Mouse (Mus musculus) testis, adult 2 months (tissue): ENCODE data around the gene Gm45785. TPM values are rescaled to one million over a fixed set of nuclear protein-coding genes. Genes with fewer than 3 reads are reported as not detected.

Experiments
- H3K27ac ChIP-seq: fragments of 200-500 bp; 2 replicates; pipeline ENCODE4 v1.5.1; 2012; ENCODE audit warnings: low read depth, low read length; ENCODE audit not compliant: control insufficient read depth, insufficient read depth
- H3K27me3 ChIP-seq: fragments of 200-500 bp; 2 replicates; pipeline ENCODE4 v1.6.1; 2012; ENCODE audit warnings: mild to moderate bottlenecking, low read length, moderate library complexity; ENCODE audit not compliant: control insufficient read depth, insufficient read depth
- H3K36me3 ChIP-seq: fragments of 200-500 bp; 2 replicates; pipeline ENCODE4 v1.6.1; 2012; ENCODE audit warnings: mild to moderate bottlenecking, low read length; ENCODE audit not compliant: control insufficient read depth, insufficient read depth
- H3K4me1 ChIP-seq: fragments of 200-500 bp; 2 replicates; pipeline ENCODE4 v1.6.1; 2012; ENCODE audit warnings: low read length; ENCODE audit not compliant: control insufficient read depth, insufficient read depth
- H3K4me3 ChIP-seq: fragments of 200-500 bp; 2 replicates; pipeline ENCODE4 v1.5.1; 2012; ENCODE audit warnings: low read depth, mild to moderate bottlenecking, low read length, moderate library complexity, mixed read lengths; ENCODE audit not compliant: control insufficient read depth
- CTCF ChIP-seq: fragments of 200-500 bp; IDR thresholded peaks from 2 replicates; pipeline ENCODE4 v1.5.1; 2012; ENCODE audit warnings: low read depth, mild to moderate bottlenecking, inconsistent platforms, low read length, moderate library complexity; ENCODE audit not compliant: control insufficient read depth, insufficient read depth, insufficient replicate concordance
- POLR2A ChIP-seq: fragments of 200-500 bp; IDR thresholded peaks from 2 replicates; pipeline ENCODE4 v1.6.1; 2012; ENCODE audit warnings: low read depth, mild to moderate bottlenecking, inconsistent platforms, low read length, moderate library complexity; ENCODE audit not compliant: control insufficient read depth
- polyA plus RNA-seq: library from polyadenylated mRNA; depleted of rRNA; stranded (reverse); fragments of >200 nt; gene quantifications from 2 replicates; pipeline ENCODE4 v1.2.3, GENCODE M21; 2012

Gm45785 gene
- polyA plus RNA-seq, 1 experiment: not detected

DNA sequence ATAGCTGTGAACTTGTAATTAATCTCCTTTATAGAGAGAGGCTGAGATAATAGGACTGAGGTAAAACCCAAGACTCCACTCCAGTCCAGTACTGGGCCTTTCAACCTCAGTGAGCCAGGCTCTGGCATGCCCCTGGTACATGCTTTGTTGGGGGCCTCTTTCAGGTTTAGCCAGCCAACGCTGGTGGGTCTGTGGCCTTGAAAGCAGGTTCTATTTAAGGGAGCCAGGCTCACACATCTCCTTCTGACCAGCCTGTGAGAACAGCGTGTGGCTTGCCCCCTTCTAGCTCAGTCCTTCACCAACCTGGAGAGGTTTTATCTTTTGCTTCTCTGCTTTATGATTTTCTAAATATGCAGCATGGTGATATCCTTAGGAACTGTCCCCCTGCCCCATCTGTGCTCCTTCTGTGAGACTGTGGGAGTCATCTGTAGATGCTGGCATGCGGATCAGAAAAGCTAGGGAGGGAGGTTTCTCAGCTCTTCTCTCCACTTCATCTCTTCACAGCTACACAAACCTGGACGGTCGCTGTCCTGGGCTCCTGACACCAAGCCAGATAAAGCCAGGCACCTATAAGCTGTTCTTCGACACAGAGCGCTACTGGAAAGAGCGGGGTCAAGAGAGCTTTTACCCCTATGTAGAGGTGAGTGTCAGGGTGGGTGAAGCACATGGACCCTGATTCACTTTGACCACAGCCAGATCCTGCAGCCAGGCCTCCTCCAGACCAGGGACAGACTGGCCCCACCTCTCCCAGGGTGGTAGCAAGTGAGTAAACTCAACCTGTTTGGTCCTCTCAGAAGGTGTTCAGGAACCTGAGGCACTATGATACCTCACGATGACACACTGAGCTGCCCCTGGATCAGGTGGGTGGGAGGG is 19.7 kb downstream of the Gm45785 start:
- Histone ChIP-seq H3K4me3 (no peak overlapping the region), H3K36me3 (no peaks in the 10 kb centered on the region), H3K27ac (no peak overlapping the region), H3K27me3 (no peaks in the 10 kb centered on the region), H3K4me1 (no peaks in the 10 kb centered on the region; the same call in 1 of the 2 replicates)
- TF ChIP-seq POLR2A (no peak), CTCF (no peak)

DNA sequence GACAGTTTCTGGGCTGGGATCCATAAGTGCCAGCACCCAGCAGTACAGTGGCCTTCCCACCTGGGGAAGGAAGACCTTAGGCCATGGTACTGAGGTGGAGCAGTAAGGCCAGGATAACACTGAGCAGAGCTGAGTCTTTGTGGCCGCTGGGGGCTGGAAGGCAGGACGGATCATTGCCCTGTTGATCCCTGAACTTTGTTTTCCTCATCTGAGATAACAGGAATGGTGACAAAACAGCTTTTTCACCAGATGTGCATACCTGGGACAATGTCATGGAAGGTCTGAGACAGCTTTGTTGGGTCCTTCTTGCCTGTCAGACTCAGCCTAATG is 20.4 kb downstream of the Gm45785 start:
- no peak overlapping the region for H3K4me3 ChIP-seq
- TF ChIP-seq POLR2A: no peak
- no peak for TF ChIP-seq CTCF

DNA sequence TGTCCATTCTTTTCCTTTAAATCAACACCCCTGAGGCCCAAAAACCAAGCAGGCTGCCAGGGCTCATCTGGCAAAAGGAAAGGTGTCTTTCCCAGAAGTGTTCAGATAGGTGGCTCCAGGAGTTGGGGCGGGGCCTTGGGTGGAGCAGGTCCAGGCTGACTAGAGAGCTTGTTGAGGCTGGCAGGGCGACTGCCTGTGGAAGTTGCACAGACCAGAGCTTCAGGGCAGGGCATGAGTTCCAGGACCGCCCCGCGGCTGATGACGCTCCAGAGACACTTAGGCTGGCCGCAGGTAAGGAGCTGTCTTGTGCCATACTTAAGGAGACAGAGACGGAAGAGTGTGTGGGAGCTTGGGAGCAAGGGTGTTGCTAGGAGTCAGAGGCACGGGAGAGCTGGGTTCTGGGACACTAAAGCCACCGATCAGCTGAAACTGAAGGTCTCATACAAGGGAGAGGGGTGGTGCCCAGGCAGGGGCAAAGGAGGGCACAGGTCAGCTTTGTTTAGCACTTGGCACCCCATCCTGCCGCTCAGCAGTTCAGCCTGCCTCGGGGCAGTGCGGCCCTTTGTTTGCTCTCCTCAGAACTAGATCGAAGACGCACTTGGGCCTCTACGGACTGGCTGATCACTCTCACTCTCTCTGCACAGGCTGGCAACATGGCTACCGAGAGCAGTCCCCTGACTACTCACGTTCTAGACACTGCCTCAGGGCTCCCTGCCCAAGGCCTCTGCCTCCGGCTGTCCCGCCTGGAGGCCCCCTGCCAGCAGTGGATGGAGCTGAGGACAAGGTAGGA is 21.0 kb downstream of the Gm45785 start, which contains the start of gene Urah:
Gene Urah (plus strand): TSS at position 51 of the 790 bp plus-strand sequence.
- TF ChIP-seq CTCF (no peak), POLR2A (no peak)
- Histone ChIP-seq H3K36me3 (no peaks in the 10 kb centered on the region), H3K27me3 (no peaks in the 10 kb centered on the region), H3K27ac (no peak within 1 kb of the TSS), H3K4me3 (no peak within 1 kb of the TSS), H3K4me1 (no peaks in the 10 kb centered on the region; the same call in 1 of the 2 replicates)

More for the DNA sequence above, 20.4 kb downstream of the Gm45785 start:
- no peak overlapping the region for H3K27ac ChIP-seq
- H3K36me3 ChIP-seq: no peaks in the 10 kb centered on the region
- H3K27me3 ChIP-seq: no peaks in the 10 kb centered on the region
- H3K4me1 ChIP-seq: no peaks in the 10 kb centered on the region; the same call in 1 of the 2 replicates

DNA sequence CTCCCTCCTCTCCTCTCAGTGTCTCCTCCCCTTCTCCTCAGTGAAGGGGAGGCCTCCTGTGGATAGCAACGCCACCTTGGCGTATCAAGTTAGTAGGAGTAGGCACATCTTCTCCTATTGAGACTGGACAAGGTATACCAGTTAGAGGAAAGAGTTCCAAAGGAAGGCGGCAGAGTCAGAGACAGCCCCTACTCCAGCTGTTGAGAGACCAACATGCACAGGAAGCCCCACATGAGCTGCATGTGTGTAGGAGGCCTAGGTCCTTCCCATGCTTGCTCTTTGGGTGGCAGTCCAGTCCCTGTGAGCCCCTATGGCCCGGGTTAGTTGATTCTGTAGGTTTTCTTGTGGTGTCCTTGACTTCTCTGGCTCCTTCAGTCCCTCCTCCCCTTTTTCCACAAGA is 22.8 kb downstream of the Gm45785 start:
- no peak overlapping the region for H3K4me3 ChIP-seq
- no peak overlapping the region for H3K27ac ChIP-seq
- H3K27me3 ChIP-seq: no peaks in the 10 kb centered on the region
- no peaks in the 10 kb centered on the region for H3K36me3 ChIP-seq
- no peaks in the 10 kb centered on the region; the same call in 1 of the 2 replicates for H3K4me1 ChIP-seq
- TF ChIP-seq POLR2A (no peak), CTCF (no peak)

DNA sequence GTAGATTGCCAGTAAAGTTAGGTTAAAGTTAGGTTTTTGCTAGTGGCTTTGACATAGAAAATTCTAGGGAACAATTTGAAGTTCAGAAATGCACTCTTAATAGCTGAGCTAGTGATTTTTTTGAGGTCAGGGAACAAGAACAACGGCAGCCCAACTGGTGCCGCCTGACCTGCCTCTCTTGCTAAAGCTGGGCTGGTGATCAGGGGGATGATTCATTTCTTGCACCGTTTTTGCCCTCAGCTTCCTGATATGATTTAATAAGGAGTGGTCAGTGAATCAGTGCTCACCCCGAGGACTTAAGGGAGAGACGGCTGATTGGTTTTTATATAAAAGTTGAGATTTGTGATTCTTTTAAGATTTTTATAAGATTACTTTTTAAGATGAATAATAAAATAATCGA is 24.7 kb downstream of the Gm45785 start:
- Histone ChIP-seq H3K4me3 (no peak overlapping the region), H3K27ac (no peak overlapping the region), H3K4me1 (no peaks in the 10 kb centered on the region; the same call in 1 of the 2 replicates), H3K27me3 (no peaks in the 10 kb centered on the region), H3K36me3 (no peaks in the 10 kb centered on the region)
- TF ChIP-seq POLR2A: no peak
- no peak for TF ChIP-seq CTCF

DNA sequence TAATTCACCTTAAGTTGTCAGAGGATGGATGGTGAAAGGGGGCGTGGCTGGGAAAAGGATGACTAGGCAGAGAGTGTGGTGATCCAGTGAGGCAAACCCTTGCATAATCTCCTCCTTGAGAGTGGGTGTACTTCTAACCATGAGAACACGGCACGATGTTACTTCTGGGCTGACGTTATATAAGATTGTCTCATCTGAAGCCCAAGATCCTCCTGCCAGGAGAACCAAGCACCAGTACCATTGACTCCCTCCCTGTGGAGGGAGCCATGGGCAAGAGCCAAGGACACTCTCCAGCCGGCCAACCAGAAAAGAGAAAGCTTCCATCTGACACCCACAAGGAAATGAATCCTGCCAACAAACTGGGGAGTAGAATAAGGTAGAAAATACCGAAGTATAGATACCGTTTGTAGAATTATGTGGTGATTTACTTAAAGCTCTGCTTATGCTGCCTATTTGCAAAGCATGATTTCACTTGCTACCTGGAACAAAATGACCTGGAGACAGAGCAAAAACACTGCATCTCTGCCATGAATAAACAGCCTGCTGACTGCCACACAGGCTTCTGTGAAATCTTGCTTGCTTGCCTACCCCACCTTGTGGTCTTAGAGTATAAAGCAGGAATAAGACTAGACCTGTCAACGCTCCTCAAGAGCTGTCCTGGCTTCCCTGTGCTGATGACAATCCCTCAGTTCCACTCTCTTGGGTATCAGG is 27.8 kb downstream of the Gm45785 start:
- H3K27ac ChIP-seq: no peak overlapping the region
- no peaks in the 10 kb centered on the region for H3K4me1 ChIP-seq
- TF ChIP-seq CTCF (no peak), POLR2A (no peak)

DNA sequence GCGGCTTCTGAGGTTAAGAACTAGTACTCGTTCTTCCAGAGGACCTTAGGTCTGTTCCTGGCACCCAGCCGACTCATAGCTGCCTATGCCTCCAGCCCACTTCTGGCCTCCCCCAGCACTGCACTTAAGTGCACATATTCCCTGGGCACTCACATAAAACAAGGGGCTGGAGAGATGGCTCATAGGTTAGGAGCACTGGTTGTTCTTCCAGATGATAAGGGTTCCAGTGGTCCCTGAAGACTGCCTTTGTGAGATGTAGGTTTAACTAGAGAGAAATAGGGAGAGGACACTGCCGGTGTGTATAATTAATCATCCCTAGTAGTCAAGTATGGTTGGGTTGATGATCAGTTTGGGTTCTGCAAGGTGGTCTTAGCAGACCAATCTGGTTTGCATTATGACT is 33.4 kb downstream of the Gm45785 start:
- H3K36me3 ChIP-seq: no peaks in the 10 kb centered on the region
- H3K4me3 ChIP-seq: no peak overlapping the region
- peaks cover 7% of the 10 kb centered on the region for H3K4me1 ChIP-seq
- no peaks in the 10 kb centered on the region for H3K27me3 ChIP-seq
- no peak for TF ChIP-seq CTCF
- no peak for TF ChIP-seq POLR2A
- H3K27ac ChIP-seq: no peak overlapping the region

More for the DNA sequence above, 27.8 kb downstream of the Gm45785 start:
- Histone ChIP-seq H3K4me3 (no peak overlapping the region), H3K27me3 (no peaks in the 10 kb centered on the region), H3K36me3 (no peaks in the 10 kb centered on the region)
